Mouse (Mus musculus) liver, embryonic 14.5 days (tissue): ENCODE results near the gene Ubtf. TPM values are rescaled to one million over a fixed set of nuclear protein-coding genes. Genes with fewer than 3 reads are reported as not detected.
"Not testable (repeated sequence)": the region's sequence is repeated elsewhere in the genome, so short reads cannot be mapped to it uniquely, and the experiment has no call there.

ENCODE experiments used
- ATAC-seq: fragments of 200-750 bp; cut with Nextera tagmentation; 2 replicates; pipeline ENCODE4 v1.8.0; 2017; ENCODE audit warnings: moderate number of reproducible peaks, mild to moderate bottlenecking, moderate library complexity; ENCODE audit not compliant: insufficient read depth
- DNase-seq, 3 experiments: peaks; one replicate each; pipeline ENCODE4 v3.0.0-alpha.2; 2012 to 2013; ENCODE audit warnings: low read depth in 3 of 3, low spot score in 3 of 3
- H3K27ac ChIP-seq: fragments of 300-500 bp; sonication (generic); 2 replicates; pipeline ENCODE4 v1.5.1; 2014; ENCODE audit warnings: moderate library complexity, mild to moderate bottlenecking, control low read depth, inconsistent platforms
- H3K27me3 ChIP-seq: fragments of 300-500 bp; sonication (generic); 2 replicates; pipeline ENCODE4 v1.6.1; 2014; ENCODE audit warnings: mild to moderate bottlenecking, low read length, moderate library complexity; ENCODE audit not compliant: control insufficient read depth, insufficient read depth
- H3K36me3 ChIP-seq: fragments of 300-500 bp; sonication (generic); replicated peaks from 2 replicates; pipeline ENCODE4 v1.6.1; 2014; ENCODE audit warnings: low read depth; ENCODE audit not compliant: control insufficient read depth, insufficient read depth
- H3K4me1 ChIP-seq, 2 experiments: fragments of 200-500 bp in 1 of 2; fragments of 300-500 bp in 1 of 2; sonication (generic) in 1 of 2; replicated peaks; 2 replicates each; pipeline ENCODE4 v1.6.1; 2012 to 2014; ENCODE audit warnings: antibody characterized with exemption in 1 of 2, inconsistent platforms in 1 of 2, low read length in 1 of 2; ENCODE audit not compliant: control insufficient read depth in 2 of 2, insufficient read depth in 2 of 2
- H3K4me2 ChIP-seq: fragments of 300-500 bp; sonication (generic); 2 replicates; pipeline ENCODE4 v1.6.1; 2014; ENCODE audit warnings: low read depth, mild to moderate bottlenecking, control low read depth, moderate library complexity
- H3K4me3 ChIP-seq, 2 experiments: fragments of 200-500 bp in 1 of 2; fragments of 300-500 bp in 1 of 2; sonication (generic) in 1 of 2; 2 replicates each; pipeline ENCODE4 v1.5.1; 2012 to 2014; ENCODE audit warnings: low read depth in 2 of 2, low read length in 2 of 2, mild to moderate bottlenecking in 2 of 2, control low read depth in 1 of 2, inconsistent platforms in 1 of 2, moderate library complexity in 1 of 2; ENCODE audit not compliant: insufficient read depth in 1 of 2
- H3K9ac ChIP-seq: fragments of 300-500 bp; sonication (generic); replicated peaks from 2 replicates; pipeline ENCODE4 v1.6.1; 2014; ENCODE audit warnings: mild to moderate bottlenecking, control low read depth, moderate library complexity
- H3K9me3 ChIP-seq: fragments of 300-500 bp; sonication (generic); 2 replicates; pipeline ENCODE4 v1.6.1; 2016; ENCODE audit warnings: low read length, mixed read lengths; ENCODE audit not compliant: control insufficient read depth
- CTCF ChIP-seq: IDR thresholded peaks from 2 replicates; pipeline ENCODE4 v1.5.1; 2016; ENCODE audit warnings: antibody characterized with exemption, low read depth, control low read depth
- EP300 ChIP-seq: IDR thresholded peaks from 2 replicates; pipeline ENCODE4 v1.6.1; 2016; ENCODE audit warnings: antibody characterized with exemption, low read depth
- WGBS: fragments of 180-500 bp; shearing (Covaris S2); extraction: QIAGEN DNeasy Blood & Tissue Kit; methylation state at CpG from one replicate; pipeline ENCODE4 v1.1.7; 2014; ENCODE audit not compliant: insufficient replicate concordance; 5-methylcytosine and 5-hydroxymethylcytosine counted together
- polyA plus RNA-seq, 2 experiments: library from polyadenylated mRNA; depleted of rRNA in 1 of 2; stranded (reverse) in 1 of 2; unstranded in 1 of 2; fragments of >200 nt; fragmentation: Nextera tagmentation in 1 of 2; extraction: Ambion mirVana in 1 of 2; gene quantifications; 2 replicates each; pipeline versions ENCODE4 v1.2.1 to v1.2.3; 2012 to 2014

The Ubtf gene
- polyA plus RNA-seq, 2 experiments = 34.7 to 42.5 TPM

DNA sequence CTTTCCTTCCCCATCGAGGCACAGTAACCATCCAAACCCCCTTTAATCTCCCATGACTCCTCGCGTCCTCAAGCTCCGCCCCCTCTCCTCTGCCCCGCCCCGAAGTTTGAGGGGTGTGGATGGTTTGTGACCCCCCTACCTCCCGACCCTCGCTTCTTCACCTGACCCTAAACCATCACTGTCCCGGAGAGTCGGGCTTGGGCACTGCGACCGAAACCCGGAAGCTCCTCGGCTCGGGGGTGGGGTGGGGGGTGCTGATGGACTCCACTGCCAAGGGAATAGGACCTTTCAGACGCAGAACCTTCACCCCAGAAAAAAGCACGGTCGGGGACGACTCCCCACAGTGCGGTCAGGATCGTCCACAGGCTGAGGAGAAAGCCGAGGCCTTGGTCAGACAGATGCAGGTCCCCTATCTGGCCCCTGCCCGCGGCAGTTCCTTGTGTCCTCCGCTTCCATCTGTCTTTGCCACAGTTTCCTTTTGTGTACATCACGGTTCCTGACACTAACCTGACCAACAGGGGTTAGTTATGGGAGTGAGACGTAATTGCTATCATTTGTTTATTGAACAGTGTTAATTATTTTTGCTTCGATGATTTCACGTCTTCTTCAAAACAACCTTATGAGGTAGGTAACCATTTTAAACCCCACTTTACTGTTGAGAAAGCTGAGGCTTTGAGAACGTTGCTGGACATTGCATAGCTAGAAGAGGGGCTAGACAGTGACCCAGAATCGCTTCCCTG is 34.3 kb downstream of the Ubtf start:
- Histone ChIP-seq H3K9me3 (no peaks in the 10 kb centered on the region), H3K4me3 (peak overlapping the region; percentile 78 to 81), H3K4me1 (peaks cover 9 to 24% of the 10 kb centered on the region in 2 experiments), H3K27ac (peak overlapping the region; percentile 58), H3K36me3 (peaks cover 2% of the 10 kb centered on the region), H3K9ac (peak overlapping the region; percentile 88), H3K4me2 (peak overlapping the region; percentile 69), H3K27me3 (no peaks in the 10 kb centered on the region)
- TF ChIP-seq EP300 (no peak), CTCF (no peak)
- ATAC-seq (peak; percentile 67), DNase-seq (no peak)
- 3% methylated on average over 31 of the region's 31 CpGs for WGBS

DNA sequence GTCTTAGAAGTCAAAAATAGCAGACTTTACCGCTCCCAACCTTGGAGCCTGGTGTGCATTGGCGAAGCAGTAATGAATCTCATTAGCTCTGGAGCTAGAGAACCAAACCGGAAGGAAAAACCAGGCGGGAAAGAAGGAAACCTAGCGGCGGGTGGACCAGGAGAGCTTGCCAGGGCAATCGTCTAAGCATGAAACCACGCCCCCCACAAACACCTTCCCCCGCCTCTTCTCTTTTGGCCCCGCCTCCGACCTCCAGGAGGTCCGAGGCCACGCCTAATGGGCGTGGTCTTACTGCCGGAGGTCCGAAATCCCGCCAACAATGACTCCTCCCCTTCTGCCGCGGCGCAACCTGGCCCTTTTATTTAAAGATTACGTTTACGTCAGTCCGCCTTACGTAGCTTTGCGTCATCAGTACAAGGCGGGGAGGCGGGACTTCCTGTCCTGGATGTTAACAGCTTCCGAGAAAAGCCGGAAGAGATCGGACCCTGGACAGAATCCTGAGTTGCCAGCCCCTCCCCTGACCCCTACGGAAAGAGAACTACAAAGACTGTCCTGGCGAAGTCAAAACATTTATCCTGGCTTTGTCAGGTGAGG is 34.9 kb downstream of the Ubtf start, which contains the start of gene Tmub2:
Gene Tmub2, plus strand, starts transcription at position 431 of the 594 bp plus-strand sequence.
- peak; percentile 89 for ATAC-seq
- H3K27ac ChIP-seq = peak within 1 kb of the TSS; percentile 68
- H3K4me3 ChIP-seq = peak within 1 kb of the TSS; percentile 78 to 81
- peak within 1 kb of the TSS; percentile 69 for H3K4me2 ChIP-seq
- WGBS = under 1% methylated on average over 32 of the region's 32 CpGs
- H3K36me3 ChIP-seq = peaks cover 2% of the 10 kb centered on the region
- H3K4me1 ChIP-seq = peaks cover 9 to 24% of the 10 kb centered on the region in 2 experiments
- DNase-seq = peak; percentile 98 to 99 (median 99)
- H3K27me3 ChIP-seq = no peaks in the 10 kb centered on the region
- TF ChIP-seq CTCF = no peak; the same call in 1 of the 2 replicates
- no peak for TF ChIP-seq EP300
- peak within 1 kb of the TSS; percentile 88 for H3K9ac ChIP-seq
- H3K9me3 ChIP-seq = no peaks in the 10 kb centered on the region

DNA sequence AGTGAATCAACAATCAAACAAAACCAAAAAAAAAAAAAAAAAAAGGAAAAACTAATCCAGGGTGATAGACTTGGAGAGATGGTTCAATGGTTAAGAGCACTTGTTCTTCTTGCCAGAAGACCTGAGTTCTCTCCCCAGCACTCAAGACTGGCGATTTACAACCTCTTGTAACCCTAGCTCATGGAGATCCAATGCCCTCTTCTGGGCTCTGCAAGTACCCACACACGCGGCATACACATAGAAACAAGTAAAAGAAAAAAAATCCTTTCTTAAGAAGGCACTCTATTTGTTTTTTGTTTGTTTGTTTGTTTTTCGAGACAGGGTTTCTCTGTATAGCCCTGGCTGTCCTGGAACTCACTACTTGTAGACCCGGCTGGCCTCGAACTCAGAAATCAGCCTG is 35.6 kb downstream of the Ubtf start:
- ATAC-seq (no peak), DNase-seq (peak in 1 of 3 experiments; percentile 18)
- no peaks in the 10 kb centered on the region for H3K9me3 ChIP-seq
- no peaks in the 10 kb centered on the region for H3K27me3 ChIP-seq
- peaks cover 9 to 24% of the 10 kb centered on the region in 2 experiments for H3K4me1 ChIP-seq
- WGBS = 74% methylated on average over 6 of the region's 6 CpGs
- H3K9ac ChIP-seq = peak overlapping the region; percentile 31; the same call in 1 of the 2 replicates
- TF ChIP-seq CTCF (0 out of 2 replicates have a peak, but pooled peaks have one; percentile 21), EP300 (no peak)
- peak overlapping the region; percentile 69 for H3K4me2 ChIP-seq
- peak overlapping the region; percentile 68 for H3K27ac ChIP-seq
- peak overlapping the region in 1 of 2 experiments; percentile 78; a peak in 2 of 4 replicates for H3K4me3 ChIP-seq
- H3K36me3 ChIP-seq = peaks cover 2% of the 10 kb centered on the region

DNA sequence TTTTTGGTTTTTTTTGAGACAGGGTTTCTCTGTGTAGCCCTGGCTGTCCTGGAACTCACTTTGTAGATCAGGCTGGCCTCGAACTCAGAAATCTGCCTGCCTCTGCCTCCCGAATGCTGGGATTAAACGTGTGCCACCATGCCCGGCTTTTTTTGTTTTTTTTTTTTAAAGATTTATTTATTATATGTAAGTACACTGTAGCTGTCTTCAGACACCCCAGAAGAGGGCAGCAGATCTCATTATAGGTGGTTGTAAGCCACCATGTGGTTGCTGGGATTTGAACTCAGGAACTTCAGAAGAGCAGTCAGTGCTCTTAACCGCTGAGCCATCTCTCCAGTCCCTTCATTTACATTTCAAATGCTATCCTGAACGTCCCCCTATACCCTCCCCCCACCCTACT is 39.3 kb downstream of the Ubtf start:
- not testable (repeated sequence) for H3K9ac ChIP-seq, DNase-seq, H3K9me3 ChIP-seq, H3K27me3 ChIP-seq, ATAC-seq, H3K27ac ChIP-seq, H3K4me3 ChIP-seq, H3K4me1 ChIP-seq, H3K36me3 ChIP-seq, H3K4me2 ChIP-seq
- 65% methylated on average over 6 of the region's 6 CpGs for WGBS

- ATAC-seq = no peak
- WGBS = 70% methylated on average over 3 of the region's 3 CpGs
- H3K27me3 ChIP-seq = no peaks in the 10 kb centered on the region
Measured at GRCm38 (mm10) chr11:102279595-102279994, 39.9 kb downstream of the Ubtf start.

More at GRCm38 (mm10) chr11:102279595-102279994, 39.9 kb downstream of the Ubtf start:
- Histone ChIP-seq H3K4me2 (no peak overlapping the region), H3K4me1 (peaks cover 6 to 7% of the 10 kb centered on the region in 2 experiments), H3K27ac (no peak overlapping the region), H3K9ac (no peak overlapping the region), H3K36me3 (no peaks in the 10 kb centered on the region), H3K9me3 (no peaks in the 10 kb centered on the region), H3K4me3 (no peak overlapping the region)
- no peak for DNase-seq
- no peak for TF ChIP-seq EP300
- TF ChIP-seq CTCF = no peak
